Mouse (Mus musculus) hindlimb bud, embryonic 11.5 days (tissue): ENCODE data around the gene Sox5.

Experiments
- DNase-seq: peaks from one replicate; pipeline ENCODE4 v3.0.0-alpha.2; 2012; ENCODE audit warnings: low read depth, low spot score; ENCODE audit errors: extremely low spot score

Gene Sox5

GRCm38 (mm10) chr6:144339554-144339953, 442.2 kb downstream of the Sox5 start:
- no peak for DNase-seq

DNA sequence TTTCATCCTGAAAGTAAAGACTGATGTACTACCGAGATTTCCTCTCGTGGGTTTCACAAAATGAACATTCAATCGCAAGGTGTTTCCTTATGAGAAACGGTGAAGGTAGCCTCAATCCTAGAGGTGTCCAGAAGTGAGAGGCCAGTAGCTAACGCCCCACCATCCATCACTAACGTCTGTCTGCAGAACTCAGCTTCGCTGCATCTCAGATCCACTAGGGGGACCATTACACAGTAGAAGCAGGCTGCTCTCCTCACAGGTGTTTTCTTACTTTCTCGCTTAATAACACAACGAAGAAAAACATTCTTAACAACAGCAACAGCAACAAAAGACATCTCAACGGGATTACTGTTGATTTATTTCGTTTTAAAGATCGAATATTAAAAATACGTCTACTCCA, 442.8 kb downstream of the Sox5 start:
- no peak for DNase-seq

- no peak for DNase-seq
Measured at GRCm38 (mm10) chr6:144338221-144338620, 443.6 kb downstream of the Sox5 start.

DNA sequence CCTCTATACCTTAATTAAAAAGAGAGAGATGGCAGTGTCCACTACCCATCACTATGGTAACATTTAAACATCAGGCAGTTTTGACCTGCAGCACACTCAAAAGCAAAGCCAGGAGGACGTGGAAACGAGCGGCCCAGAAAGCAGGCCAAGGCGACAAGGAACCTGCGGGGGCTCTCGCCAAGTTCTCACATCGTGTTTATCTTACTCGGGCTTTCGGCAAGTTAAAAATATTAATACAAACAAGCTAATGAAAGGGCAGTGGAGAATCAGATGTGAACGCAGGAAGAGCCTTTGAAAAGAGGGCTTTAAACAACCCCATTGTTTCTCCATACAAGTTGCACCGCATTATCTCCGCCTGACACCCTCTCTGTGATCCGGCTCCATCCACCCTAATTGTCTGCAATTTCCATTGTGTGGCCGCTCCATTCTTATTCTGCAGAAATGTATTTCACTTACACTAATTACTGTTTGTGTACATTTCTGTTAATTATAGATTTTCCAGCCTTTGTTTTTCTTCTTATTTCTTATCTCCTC, 444.3 kb downstream of the Sox5 start:
- no peak for DNase-seq

DNA sequence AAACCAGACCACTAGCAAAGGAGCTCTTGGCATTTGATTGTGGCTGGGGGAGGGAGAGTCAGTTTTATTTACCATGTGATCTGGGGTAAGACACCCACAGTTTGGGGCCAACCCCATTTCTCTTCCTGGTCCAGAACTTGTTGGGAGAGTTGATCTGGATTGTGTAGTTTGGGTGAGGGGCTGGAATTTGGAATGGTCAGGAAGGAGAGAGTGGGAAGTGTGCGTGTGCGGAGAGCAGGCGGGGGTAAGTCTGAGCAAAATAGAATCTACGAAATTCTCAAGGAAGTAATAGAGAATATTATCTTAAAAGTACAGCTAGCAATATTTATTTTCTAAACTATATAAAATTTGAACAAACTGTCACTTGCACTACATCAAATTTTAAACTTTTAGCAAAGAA, 445.0 kb downstream of the Sox5 start:
- no peak for DNase-seq

DNA sequence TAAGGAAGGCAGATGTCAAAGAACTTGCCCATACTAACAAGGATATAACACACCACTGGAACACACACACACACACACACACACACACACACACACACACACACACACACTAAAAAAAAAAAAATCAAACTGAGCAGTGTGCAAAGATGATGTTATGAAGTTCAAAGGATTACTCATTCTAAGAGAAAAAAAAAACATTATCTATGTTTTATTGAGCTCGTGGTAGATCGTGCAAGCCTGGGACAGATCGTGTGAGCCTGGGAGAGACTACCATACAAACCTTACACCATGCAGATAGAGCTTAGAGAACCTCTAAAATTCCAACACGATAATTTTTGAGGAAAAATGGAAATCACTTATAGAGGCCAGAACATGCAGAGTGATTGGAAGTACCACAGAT, 448.6 kb downstream of the Sox5 start:
- DNase-seq: no peak

DNA sequence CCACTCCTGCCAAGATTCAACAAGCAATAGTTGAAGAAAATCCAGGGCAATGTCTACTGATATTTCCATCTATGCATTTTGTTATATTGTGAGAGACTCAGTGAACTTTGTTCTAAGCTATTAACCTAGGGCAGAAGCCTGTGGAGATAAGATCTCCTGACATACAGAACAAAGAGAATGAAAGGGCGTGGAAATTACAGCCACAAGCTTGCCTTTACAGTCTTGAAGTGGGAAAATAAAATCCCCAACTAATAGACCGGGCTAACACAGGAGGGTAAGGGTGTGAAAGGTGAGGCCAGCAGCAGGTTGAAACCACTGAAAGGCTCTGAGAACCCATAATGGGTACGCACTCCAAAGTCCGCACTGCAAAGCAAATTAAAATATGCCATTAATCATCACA, 449.8 kb downstream of the Sox5 start:
- no peak for DNase-seq

DNA sequence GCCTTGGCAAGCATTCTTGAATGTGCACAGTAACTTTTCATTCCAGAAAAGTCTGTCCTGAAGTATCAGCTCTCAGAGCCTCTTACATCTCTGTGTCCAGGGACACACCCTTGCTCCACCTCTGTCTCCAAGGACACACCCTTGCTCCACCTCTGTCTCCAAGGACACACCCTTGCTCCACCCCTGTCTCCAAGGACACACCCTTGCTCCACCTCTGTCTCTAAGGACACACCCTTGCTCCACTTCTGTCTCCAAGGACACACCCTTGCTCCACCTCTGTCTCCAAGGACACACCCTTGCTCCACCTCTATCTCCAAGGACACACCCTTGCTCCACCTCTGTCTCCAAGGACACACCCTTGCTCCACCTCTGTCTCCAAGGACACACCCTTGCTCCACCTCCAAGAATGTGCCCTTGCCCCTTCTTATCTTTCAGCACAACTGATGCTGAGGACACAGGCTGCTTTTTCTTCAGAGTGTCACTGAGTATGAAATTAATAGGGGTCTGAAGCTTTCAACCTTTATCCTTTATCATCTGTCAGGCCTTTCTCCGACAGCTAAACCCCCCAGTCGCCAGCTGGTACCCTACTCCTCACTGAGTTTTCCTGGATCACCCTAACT, 452.4 kb downstream of the Sox5 start:
- no peak for DNase-seq

- DNase-seq: no peak
Measured at GRCm38 (mm10) chr6:144328779-144329178, 453.0 kb downstream of the Sox5 start.

GRCm38 (mm10) chr6:144326817-144327216, 455.0 kb downstream of the Sox5 start:
- no peak for DNase-seq

- DNase-seq: no peak
Measured at GRCm38 (mm10) chr6:144323372-144323771, 458.4 kb downstream of the Sox5 start.

- DNase-seq: no peak
Measured at GRCm38 (mm10) chr6:144322297-144323047, 459.3 kb downstream of the Sox5 start.

- no peak for DNase-seq
Measured at GRCm38 (mm10) chr6:144320327-144320726, 461.4 kb downstream of the Sox5 start.

DNA sequence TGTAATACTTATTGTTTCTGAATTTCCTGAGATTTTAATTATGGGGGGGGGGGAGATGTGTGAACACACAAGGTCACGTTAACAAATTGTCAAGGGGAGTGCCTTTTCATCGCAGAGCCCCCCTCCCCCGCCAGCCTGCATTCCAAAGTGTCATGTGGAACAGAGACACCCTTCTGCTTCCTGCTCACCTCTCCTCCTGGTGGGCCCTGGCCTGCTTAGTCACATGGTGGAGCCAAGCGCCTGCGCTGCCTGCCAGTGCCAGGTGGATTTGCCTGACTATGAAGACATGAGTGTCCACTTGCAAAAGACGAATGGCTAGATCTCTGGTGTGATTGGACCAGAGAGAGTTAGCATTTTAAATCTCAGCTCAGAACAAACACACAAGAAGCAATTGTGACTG, 462.1 kb downstream of the Sox5 start:
- no peak for DNase-seq

DNA sequence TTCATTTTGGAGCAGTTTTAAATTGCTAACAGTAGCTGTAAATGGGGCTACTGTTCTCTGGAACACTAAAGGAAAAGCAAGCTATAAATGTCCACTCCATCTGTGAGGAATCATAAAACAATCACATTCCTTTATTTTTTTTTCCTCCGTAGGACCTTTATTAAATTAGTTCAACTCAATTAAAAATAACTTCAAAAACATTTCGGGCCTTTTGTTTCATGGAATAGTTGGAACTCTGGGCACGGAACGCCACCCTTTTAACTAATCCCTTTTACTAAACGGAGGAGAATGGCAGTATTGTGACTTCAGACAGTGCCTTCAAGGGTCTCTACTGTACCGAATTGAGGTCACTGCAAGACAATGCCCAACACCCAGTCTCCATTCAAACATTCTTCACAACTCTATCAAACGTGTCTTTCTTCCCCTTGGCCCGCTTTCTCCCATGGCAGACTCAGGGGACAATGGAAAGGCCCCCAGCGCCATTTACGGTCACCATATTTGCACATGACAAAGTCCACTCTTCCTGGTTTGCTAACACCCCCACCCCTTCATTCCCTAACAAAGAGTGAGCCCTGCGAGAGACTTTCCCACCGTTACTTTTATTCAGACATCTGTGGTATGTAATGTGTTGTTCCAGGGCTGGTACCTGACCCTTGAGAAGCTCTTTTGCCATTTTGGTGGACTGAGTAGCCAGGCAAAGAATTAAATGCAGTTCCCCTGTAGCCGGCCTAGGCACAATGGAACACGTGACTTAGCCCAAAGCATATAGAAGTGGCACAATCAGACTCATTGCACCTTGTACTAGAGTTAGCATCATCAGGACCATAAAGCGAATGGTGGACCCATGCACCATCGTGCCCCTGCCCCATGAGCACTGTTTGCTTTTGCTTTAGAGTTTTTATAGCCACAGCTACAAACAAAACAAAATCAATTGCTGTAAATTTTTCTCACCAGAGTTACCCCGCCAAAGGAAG, 468.7 kb downstream of the Sox5 start:
- DNase-seq: peak; percentile 74

DNA sequence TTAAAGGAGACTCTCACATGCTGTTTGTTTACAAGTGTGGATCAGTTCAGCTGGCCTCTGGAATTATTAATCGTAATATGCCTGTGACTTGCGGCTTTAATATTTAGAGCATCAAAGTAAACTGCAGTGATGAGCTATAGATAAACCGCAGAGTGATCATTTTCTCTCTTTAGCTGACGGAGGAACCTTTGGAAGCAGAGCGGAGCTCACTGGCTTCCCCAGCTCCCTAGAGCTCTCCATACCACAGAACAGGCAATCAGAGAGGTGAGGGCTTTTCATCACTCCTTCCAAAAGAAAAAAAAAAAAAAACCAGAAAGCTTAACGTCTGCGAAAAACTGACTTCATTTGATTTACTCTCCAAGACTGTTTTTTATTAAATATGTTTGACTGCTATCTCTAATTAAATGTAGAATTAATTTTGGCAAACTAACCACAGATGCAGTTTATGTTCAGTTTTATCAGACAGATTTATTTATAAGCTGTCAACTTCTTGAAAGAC, 469.4 kb downstream of the Sox5 start:
- peak; percentile 30 for DNase-seq

DNA sequence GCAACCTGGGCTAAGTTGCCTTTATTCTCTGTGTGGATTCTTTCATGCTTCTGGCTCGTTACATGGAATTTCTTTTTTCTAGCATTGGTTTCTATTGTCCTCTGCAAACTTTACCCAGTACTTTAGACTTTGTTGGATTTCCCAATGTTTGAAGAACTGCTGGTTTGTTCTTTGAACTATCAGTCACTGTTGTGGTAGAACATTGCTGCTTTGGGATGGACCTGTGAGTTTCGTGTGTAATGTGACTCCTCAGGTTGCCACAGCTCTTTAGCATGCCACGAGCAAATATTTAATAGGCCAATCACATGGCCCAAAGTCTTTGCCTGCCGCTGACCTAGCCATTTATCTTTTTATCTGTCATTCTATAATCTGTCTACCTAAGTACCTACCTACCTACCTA, 470.0 kb downstream of the Sox5 start:
- no peak for DNase-seq

DNA sequence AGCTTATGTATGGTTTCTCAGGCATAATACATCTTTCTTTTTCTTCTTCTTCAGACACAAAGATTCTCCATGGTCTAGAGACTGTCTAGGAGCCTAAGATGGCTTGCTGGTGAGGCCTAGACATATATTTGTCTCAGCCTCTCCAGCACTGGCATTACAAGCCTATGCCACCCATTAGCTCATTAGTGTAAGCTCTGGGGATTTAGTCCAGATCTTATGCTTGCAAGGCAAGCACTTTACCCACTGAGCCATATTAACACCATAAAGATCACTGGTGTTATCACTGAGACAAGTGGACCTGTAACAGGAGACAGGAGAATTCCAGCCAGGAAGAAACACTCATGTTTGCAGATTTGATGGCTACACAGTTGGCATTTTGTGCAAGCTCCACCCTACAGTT, 472.6 kb downstream of the Sox5 start:
- DNase-seq: no peak

DNA sequence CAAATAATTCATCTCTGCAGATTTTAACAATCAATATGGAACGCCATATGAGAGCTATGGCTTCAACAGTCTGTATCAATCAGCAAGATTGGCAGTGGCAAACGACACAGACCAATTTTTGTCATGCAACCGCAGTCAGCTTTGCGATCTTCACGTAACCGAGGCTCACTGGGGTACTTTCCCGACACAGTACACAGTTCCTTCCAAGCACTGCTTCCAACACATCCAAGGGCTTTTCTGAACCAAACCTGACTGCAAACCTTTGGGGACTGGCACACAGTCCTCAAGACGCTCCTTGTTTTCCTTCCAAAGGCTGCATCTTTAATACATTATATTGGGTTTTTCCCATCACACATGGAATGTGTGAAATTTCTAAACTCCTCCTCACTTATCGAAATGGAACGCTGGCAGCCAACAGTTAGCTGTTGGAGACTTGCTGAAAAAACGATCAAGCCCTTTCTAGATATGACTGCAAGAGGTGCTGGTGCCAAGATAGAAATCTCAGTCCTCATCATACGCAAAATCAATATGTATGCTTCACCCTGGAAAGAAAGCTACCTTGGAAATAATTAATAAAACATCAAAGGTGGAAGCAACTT, 474.1 kb downstream of the Sox5 start:
- no peak for DNase-seq

DNA sequence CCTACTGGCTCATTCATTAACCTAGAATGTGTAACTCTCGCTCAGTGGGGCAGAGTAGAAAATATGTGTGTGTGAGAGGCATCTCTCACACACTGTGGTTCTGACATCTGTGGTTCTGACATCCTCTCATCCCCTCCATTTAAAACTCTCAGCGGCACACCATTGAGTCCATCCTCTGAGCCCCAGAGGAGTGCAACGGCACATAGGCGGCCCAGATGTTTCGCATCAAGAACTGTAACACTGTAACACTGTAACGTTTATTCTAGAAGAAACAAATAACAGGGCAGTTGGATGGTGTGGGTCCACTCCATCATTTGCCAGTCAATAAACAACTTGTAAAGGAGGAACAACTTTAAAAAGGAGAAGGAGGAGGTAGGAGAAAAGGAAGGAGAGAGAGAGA, 479.0 kb downstream of the Sox5 start:
- no peak for DNase-seq

GRCm38 (mm10) chr6:144301082-144301481, 480.7 kb downstream of the Sox5 start:
- no peak for DNase-seq
